Mouse (Mus musculus) right cerebral cortex, postnatal 4 days (tissue): ENCODE measurements around the gene Ifi27l2b.
A peak's percentile ranks its signal among the peaks of the same experiment; 100 is the strongest.
"Not testable (repeated sequence)": the region's sequence is repeated elsewhere in the genome, so short reads cannot be mapped to it uniquely, and the experiment has no call there.

Experiments used
- DNase-seq: peaks from one replicate; pipeline ENCODE4 v3.0.0-alpha.2; 2022

Ifi27l2b gene

GRCm38 (mm10) chr12:103457140-103457539 lies at the start of gene Ifi27l2b:
TSS of gene Ifi27l2b (minus strand) at chr12:103457223.
- DNase-seq, result no peak

GRCm38 (mm10) chr12:103504402-103504801 lies 47.4 kb upstream of the Ifi27l2b start:
- no peak for DNase-seq

- no peak for DNase-seq
These were observed 46.3 kb upstream of the Ifi27l2b start for GRCm38 (mm10) chr12:103503300-103503699.

GRCm38 (mm10) chr12:103499261-103499660 lies 42.2 kb upstream of the Ifi27l2b start:
- no peak for DNase-seq

- no peak for DNase-seq
These were observed 41.7 kb upstream of the Ifi27l2b start for GRCm38 (mm10) chr12:103498768-103499167.

- peak; percentile 43 for DNase-seq
These were observed 37.5 kb upstream of the Ifi27l2b start for GRCm38 (mm10) chr12:103494486-103494885.

GRCm38 (mm10) chr12:103492767-103493166 lies 35.7 kb upstream of the Ifi27l2b start:
- DNase-seq, result peak; percentile 70

GRCm38 (mm10) chr12:103491091-103491730 lies 34.2 kb upstream of the Ifi27l2b start:
- no peak for DNase-seq

GRCm38 (mm10) chr12:103487750-103488149 lies 30.7 kb upstream of the Ifi27l2b start:
- no peak for DNase-seq

- no peak for DNase-seq
These were observed 30.3 kb upstream of the Ifi27l2b start for GRCm38 (mm10) chr12:103487276-103487675.

GRCm38 (mm10) chr12:103486726-103487125 lies 29.7 kb upstream of the Ifi27l2b start:
- DNase-seq, result no peak

- DNase-seq, result not testable (repeated sequence)
These were observed 27.4 kb upstream of the Ifi27l2b start for GRCm38 (mm10) chr12:103484200-103484972.

GRCm38 (mm10) chr12:103482781-103483180 lies 25.8 kb upstream of the Ifi27l2b start:
- no peak for DNase-seq

GRCm38 (mm10) chr12:103481671-103482070 lies 24.6 kb upstream of the Ifi27l2b start:
- no peak for DNase-seq

GRCm38 (mm10) chr12:103477461-103478015 lies 20.5 kb upstream of the Ifi27l2b start:
- no peak for DNase-seq

- DNase-seq, result no peak
These were observed 19.9 kb upstream of the Ifi27l2b start for GRCm38 (mm10) chr12:103476779-103477389.

- no peak for DNase-seq
These were observed 17.5 kb upstream of the Ifi27l2b start for GRCm38 (mm10) chr12:103474481-103474880.

GRCm38 (mm10) chr12:103456727-103457126 lies 296 bp downstream of the Ifi27l2b start:
- DNase-seq, result not testable (repeated sequence)

GRCm38 (mm10) chr12:103453361-103453760 lies 3.7 kb downstream of the Ifi27l2b start:
- no peak for DNase-seq

GRCm38 (mm10) chr12:103445060-103445459 lies 12.0 kb downstream of the Ifi27l2b start:
- DNase-seq, result no peak

GRCm38 (mm10) chr12:103444261-103444660 lies 12.8 kb downstream of the Ifi27l2b start:
- DNase-seq, result not testable (repeated sequence)

GRCm38 (mm10) chr12:103443524-103443923 lies 13.5 kb downstream of the Ifi27l2b start, which contains the start of gene Ifi27l2a:
TSS of gene Ifi27l2a (minus strand) at chr12:103443680.
- no peak for DNase-seq

- no peak for DNase-seq
These were observed 19.4 kb downstream of the Ifi27l2b start for GRCm38 (mm10) chr12:103437601-103438000.
